Mouse (Mus musculus) spleen, adult 2 months (tissue): ENCODE data around the gene Eef1akmt3. TPM values are rescaled to one million over a fixed set of nuclear protein-coding genes. Genes with fewer than 3 reads are reported as not detected.
A peak's percentile ranks its signal among the peaks of the same experiment; 100 is the strongest.
"Not testable (repeated sequence)": the region's sequence is repeated elsewhere in the genome, so short reads cannot be mapped to it uniquely, and the experiment has no call there.

ENCODE experiments used
- DNase-seq, 2 experiments: peaks; one replicate each; pipeline versions ENCODE4 v3.0.0 to v3.0.0-alpha.2; 2012 to 2021; ENCODE audit warnings: low spot score in 2 of 2, low read depth in 1 of 2
- H3K27ac ChIP-seq: fragments of 200-500 bp; 2 replicates; pipeline ENCODE4 v1.5.1; 2012; ENCODE audit warnings: low read length, inconsistent platforms; ENCODE audit not compliant: insufficient read depth
- H3K27me3 ChIP-seq: fragments of 200-500 bp; 2 replicates; pipeline ENCODE4 v1.6.1; 2012; ENCODE audit warnings: mild to moderate bottlenecking, moderate library complexity, low read length, inconsistent platforms; ENCODE audit not compliant: control insufficient read depth, insufficient read depth
- H3K36me3 ChIP-seq: fragments of 200-500 bp; 2 replicates; pipeline ENCODE4 v1.6.1; 2012; ENCODE audit warnings: mild to moderate bottlenecking, low read length, inconsistent platforms; ENCODE audit not compliant: control insufficient read depth, insufficient read depth
- H3K4me1 ChIP-seq: fragments of 200-500 bp; 2 replicates; pipeline ENCODE4 v1.6.1; 2011; ENCODE audit warnings: inconsistent platforms; ENCODE audit not compliant: control insufficient read depth, insufficient read depth, insufficient read length
- H3K4me3 ChIP-seq: fragments of 200-500 bp; 2 replicates; pipeline ENCODE4 v1.5.1; 2011; ENCODE audit warnings: mild to moderate bottlenecking, inconsistent platforms; ENCODE audit not compliant: insufficient read depth, insufficient read length; ENCODE audit errors: extremely low read depth
- CTCF ChIP-seq: fragments of 200-500 bp; IDR thresholded peaks from 2 replicates; pipeline ENCODE4 v1.5.1; 2011; ENCODE audit warnings: mild to moderate bottlenecking, inconsistent platforms; ENCODE audit not compliant: insufficient read depth, insufficient read length, insufficient replicate concordance; ENCODE audit errors: extremely low read depth
- POLR2A ChIP-seq: fragments of 200-500 bp; IDR thresholded peaks from 2 replicates; pipeline ENCODE4 v1.6.1; 2011; ENCODE audit warnings: low read depth, low read length, inconsistent platforms
- WGBS: fragments of 180-500 bp; shearing (Covaris S2); methylation state at CpG from one replicate; pipeline ENCODE4 v1.1.7; 2018; 5-methylcytosine and 5-hydroxymethylcytosine counted together
- polyA plus RNA-seq: library from polyadenylated mRNA; depleted of rRNA; stranded (reverse); fragments of >200 nt; gene quantifications from 2 replicates; pipeline ENCODE4 v1.2.3, GENCODE M21; 2012

The Eef1akmt3 gene
- polyA plus RNA-seq, 1 experiment, result 0.42 TPM

DNA sequence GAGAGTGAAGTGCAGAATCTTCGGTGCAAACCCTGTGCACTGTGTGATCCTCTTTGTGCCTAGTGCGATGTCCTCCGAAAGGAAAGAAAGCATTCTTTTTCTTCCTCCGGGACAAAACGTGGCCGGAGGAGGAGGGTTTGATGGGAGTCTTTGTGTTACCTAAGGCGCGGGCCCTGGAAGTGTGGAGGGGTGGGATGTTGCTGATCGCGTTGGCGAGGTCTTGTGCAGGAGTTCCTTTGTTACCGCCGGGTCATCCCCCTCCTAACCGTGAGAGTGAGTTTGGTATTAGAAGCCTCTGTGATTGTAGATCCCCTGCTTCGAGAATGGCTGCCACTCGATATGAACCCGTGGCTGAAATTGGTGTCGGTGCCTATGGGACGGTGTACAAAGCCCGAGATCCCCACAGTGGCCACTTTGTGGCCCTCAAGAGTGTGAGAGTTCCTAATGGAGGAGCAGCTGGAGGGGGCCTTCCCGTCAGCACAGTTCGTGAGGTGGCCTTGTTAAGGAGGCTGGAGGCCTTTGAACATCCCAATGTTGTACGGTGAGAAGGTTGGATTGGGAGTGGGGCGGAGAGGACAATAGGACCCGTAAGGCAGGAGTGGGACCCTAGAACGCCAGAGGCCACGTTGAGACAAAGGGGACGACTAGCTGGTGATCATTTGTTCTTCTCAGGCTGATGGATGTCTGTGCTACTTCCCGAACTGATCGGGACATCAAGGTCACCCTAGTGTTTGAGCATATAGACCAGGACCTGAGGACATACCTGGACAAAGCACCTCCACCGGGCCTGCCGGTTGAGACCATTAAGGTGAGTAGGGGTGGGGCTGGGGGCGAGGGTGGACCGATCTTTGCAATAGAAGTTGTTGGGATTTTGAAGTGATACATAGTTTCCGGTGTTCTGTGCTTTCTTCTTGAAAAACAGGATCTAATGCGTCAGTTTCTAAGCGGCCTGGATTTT, 22.9 kb upstream of the Eef1akmt3 start:
- H3K4me3 ChIP-seq, result peak overlapping the region; percentile 64
- DNase-seq, result no peak
- WGBS, result 9% methylated on average over 37 of the region's 37 CpGs
- TF ChIP-seq POLR2A, result no peak
- TF ChIP-seq CTCF, result no peak
- peak overlapping the region; percentile 68 for H3K27ac ChIP-seq
- H3K36me3 ChIP-seq, result peaks cover 8% of the 10 kb centered on the region
- H3K4me1 ChIP-seq, result peaks cover 4% of the 10 kb centered on the region; the same call in 1 of the 2 replicates
- peaks cover 6% of the 10 kb centered on the region for H3K27me3 ChIP-seq

DNA sequence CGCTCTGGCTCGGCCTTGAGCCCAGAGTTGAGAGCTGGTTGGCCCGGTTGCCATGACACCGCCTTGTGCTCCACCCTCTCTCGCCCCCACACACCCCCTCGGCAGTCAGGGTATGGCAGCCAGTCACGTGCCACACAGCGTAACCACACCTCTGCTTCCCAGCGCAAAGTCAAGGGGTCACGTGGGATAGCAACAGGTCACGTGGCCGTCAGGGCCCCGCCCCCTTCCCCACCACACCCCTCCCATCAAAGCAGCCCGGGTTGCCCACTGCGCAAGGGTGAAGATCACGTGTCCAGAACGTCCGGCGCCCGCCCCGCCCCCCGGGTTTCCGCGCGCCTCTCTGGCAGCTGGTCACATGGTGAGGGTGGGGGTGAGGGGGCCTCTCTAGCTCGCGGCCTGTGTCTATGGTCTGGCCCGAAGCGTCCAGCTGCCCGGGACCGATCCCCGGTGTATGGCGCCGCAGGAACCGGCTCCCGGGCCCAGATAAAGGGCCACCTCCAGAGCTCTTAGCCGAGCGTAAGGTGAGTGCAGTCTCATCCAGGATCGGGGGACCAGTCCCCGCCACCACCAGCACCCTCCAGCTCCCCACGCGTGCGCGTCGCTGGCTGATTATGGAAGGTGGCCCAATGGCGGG, 22.0 kb upstream of the Eef1akmt3 start, which contains the start of gene Cdk4:
Gene Cdk4, plus strand, starts transcription at position 296 of the 634 bp plus-strand sequence.
- WGBS, result 1% methylated on average over 45 of the region's 46 CpGs

GRCm38 (mm10) chr10:127062503-127062902, 21.2 kb upstream of the Eef1akmt3 start:
- Histone ChIP-seq H3K27ac (no peak overlapping the region), H3K4me3 (no peak overlapping the region), H3K36me3 (peaks cover 5% of the 10 kb centered on the region), H3K4me1 (peaks cover 10% of the 10 kb centered on the region; the same call in 1 of the 2 replicates), H3K27me3 (peaks cover 7% of the 10 kb centered on the region)
- TF ChIP-seq CTCF (no peak), POLR2A (no peak)
- 71% methylated on average over 5 of the region's 5 CpGs for WGBS
- no peak for DNase-seq

More for the DNA sequence above, 22.0 kb upstream of the Eef1akmt3 start, which contains the start of gene Cdk4:
- Histone ChIP-seq H3K4me3 (peak within 1 kb of the TSS; percentile 64), H3K27ac (peak within 1 kb of the TSS; percentile 68), H3K4me1 (peaks cover 10% of the 10 kb centered on the region; the same call in 1 of the 2 replicates), H3K27me3 (peaks cover 7% of the 10 kb centered on the region), H3K36me3 (peaks cover 8% of the 10 kb centered on the region)
- DNase-seq, result peak; percentile 96
- TF ChIP-seq CTCF (no peak), POLR2A (peak; percentile 38; the same call in 1 of the 2 replicates)

GRCm38 (mm10) chr10:127062101-127062500, 20.8 kb upstream of the Eef1akmt3 start:
- not testable (repeated sequence) for H3K27me3 ChIP-seq, H3K27ac ChIP-seq, H3K4me3 ChIP-seq, H3K36me3 ChIP-seq, DNase-seq
- peaks cover 10% of the 10 kb centered on the region; the same call in 1 of the 2 replicates for H3K4me1 ChIP-seq
- 88% methylated on average over 4 of the region's 4 CpGs for WGBS

DNA sequence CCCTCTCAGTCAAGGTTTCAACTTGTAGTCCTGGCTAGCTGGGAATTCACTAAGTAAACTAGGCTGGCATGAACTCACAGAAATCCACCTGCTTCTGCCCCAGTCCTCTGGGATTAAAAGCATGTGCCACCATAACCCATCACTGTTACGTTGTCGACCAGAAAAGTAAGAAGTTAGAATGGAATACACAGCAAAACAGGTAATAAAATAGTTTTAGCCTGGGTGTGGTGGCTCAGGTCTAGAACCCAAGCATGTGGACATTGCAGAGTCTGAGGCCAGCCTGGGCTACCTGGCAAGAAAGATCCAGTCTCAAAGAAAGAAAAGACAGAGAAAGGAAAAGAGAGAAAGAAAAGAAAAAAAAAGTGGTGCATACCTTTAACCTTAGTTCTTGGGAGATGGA, 20.2 kb upstream of the Eef1akmt3 start:
- no peak for DNase-seq
- 74% methylated on average over 2 of the region's 2 CpGs for whole genome bisulfite sequencing
- H3K36me3 ChIP-seq, result peaks cover 5% of the 10 kb centered on the region
- peaks cover 7% of the 10 kb centered on the region for H3K27me3 ChIP-seq
- no peak overlapping the region for H3K27ac ChIP-seq
- TF ChIP-seq POLR2A, result no peak
- no peak for TF ChIP-seq CTCF
- H3K4me1 ChIP-seq, result peaks cover 10% of the 10 kb centered on the region; the same call in 1 of the 2 replicates
- no peak overlapping the region for H3K4me3 ChIP-seq

DNA sequence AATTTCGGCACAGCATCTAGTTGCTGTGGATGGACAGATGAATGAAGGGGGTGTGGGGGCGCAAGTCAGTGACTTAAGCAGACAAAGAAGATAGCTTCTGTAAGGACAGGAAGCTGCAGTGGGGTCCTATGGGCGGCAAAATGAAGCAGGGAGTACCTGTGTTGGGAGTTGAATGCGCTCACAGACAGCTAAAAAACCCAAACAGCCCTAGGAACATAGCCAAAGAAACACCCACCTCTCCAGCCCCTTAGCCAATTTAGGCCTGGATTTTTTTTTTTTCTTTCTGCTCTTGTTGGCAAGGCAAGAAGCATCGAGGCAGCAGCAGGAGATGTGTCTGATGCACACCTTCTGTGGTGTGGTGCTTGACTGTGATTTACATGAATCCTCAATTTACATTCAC, 19.8 kb upstream of the Eef1akmt3 start:
- 73% methylated on average over 5 of the region's 5 CpGs for WGBS
- Histone ChIP-seq H3K36me3 (peaks cover 5% of the 10 kb centered on the region), H3K4me1 (peaks cover 10% of the 10 kb centered on the region; the same call in 1 of the 2 replicates), H3K27me3 (peaks cover 7% of the 10 kb centered on the region), H3K27ac (no peak overlapping the region), H3K4me3 (no peak overlapping the region)
- TF ChIP-seq CTCF (no peak), POLR2A (no peak)
- no peak for DNase-seq
